Mouse (Mus musculus) heart, embryonic 11.5 days (tissue): ENCODE data around the gene Pkdrej. TPM values are rescaled to one million over a fixed set of nuclear protein-coding genes. Genes with fewer than 3 reads are reported as not detected.
"Not testable (repeated sequence)": the region's sequence is repeated elsewhere in the genome, so short reads cannot be mapped to it uniquely, and the experiment has no call there.

Experiments used
- ATAC-seq: fragments of 200-750 bp; cut with Nextera tagmentation; replicated peaks from 2 replicates; pipeline ENCODE4 v1.8.0; 2017; ENCODE audit warnings: moderate library complexity; ENCODE audit not compliant: insufficient number of reproducible peaks, low FRiP score, low TSS enrichment
- H3K27ac ChIP-seq: fragments of 300-500 bp; sonication (generic); 2 replicates; pipeline ENCODE4 v1.5.1; 2014; ENCODE audit warnings: mild to moderate bottlenecking, low read depth, low read length
- H3K27me3 ChIP-seq: fragments of 300-500 bp; sonication (generic); 2 replicates; pipeline ENCODE4 v1.6.1; 2014; ENCODE audit warnings: mild to moderate bottlenecking, low read length, mixed read lengths; ENCODE audit not compliant: control insufficient read depth, insufficient read depth
- H3K36me3 ChIP-seq: fragments of 300-500 bp; sonication (generic); 2 replicates; pipeline ENCODE4 v1.6.1; 2014; ENCODE audit warnings: mild to moderate bottlenecking, low read length, moderate library complexity, mixed read lengths; ENCODE audit not compliant: control insufficient read depth, insufficient read depth
- H3K4me1 ChIP-seq: fragments of 300-500 bp; sonication (generic); 2 replicates; pipeline ENCODE4 v1.6.1; 2014; ENCODE audit warnings: low read length; ENCODE audit not compliant: control insufficient read depth, insufficient read depth
- H3K4me2 ChIP-seq: fragments of 300-500 bp; sonication (generic); 2 replicates; pipeline ENCODE4 v1.6.1; 2014; ENCODE audit warnings: mild to moderate bottlenecking, moderate library complexity
- H3K4me3 ChIP-seq: fragments of 300-500 bp; sonication (generic); 2 replicates; pipeline ENCODE4 v1.5.1; 2014; ENCODE audit warnings: low read depth, low read length
- H3K9ac ChIP-seq: fragments of 300-500 bp; sonication (generic); 2 replicates; pipeline ENCODE4 v1.6.1; 2014; ENCODE audit warnings: mild to moderate bottlenecking, low read depth, low read length, moderate library complexity
- H3K9me3 ChIP-seq: fragments of 300-500 bp; sonication (generic); replicated peaks from 2 replicates; pipeline ENCODE4 v1.6.1; 2016; ENCODE audit warnings: low read length; ENCODE audit not compliant: control insufficient read depth
- WGBS: fragments of 180-500 bp; shearing (Covaris S2); extraction: QIAGEN DNeasy Blood & Tissue Kit; methylation state at CpG from one replicate; pipeline ENCODE4 v1.1.7; 2014; ENCODE audit not compliant: insufficient replicate concordance; 5-methylcytosine and 5-hydroxymethylcytosine counted together
- polyA plus RNA-seq: library from polyadenylated mRNA; unstranded; fragments of >200 nt; fragmentation: Nextera tagmentation; extraction: Ambion mirVana; gene quantifications from 2 replicates; pipeline ENCODE4 v1.2.1, GENCODE M21; 2014

Gene Pkdrej
- polyA plus RNA-seq, 1 experiment from 2014 or later: 0.14 TPM

- Histone ChIP-seq H3K27ac (no peak overlapping the region), H3K4me3 (no peak overlapping the region), H3K36me3 (no peaks in the 10 kb centered on the region), H3K9me3 (no peaks in the 10 kb centered on the region), H3K27me3 (no peaks in the 10 kb centered on the region; the same call in 1 of the 2 replicates), H3K9ac (no peak overlapping the region), H3K4me2 (no peak overlapping the region), H3K4me1 (peaks cover 3% of the 10 kb centered on the region; the same call in 1 of the 2 replicates)
- WGBS: 62% methylated on average over 5 of the region's 5 CpGs
- no peak for ATAC-seq
Measured at GRCm38 (mm10) chr15:85786711-85787110, 34.8 kb downstream of the Pkdrej start.

- peaks cover 3% of the 10 kb centered on the region; the same call in 1 of the 2 replicates for H3K4me1 ChIP-seq
- H3K27me3 ChIP-seq: no peaks in the 10 kb centered on the region
- no peak for ATAC-seq
- H3K9me3 ChIP-seq: no peaks in the 10 kb centered on the region
- no peak overlapping the region for H3K4me2 ChIP-seq
- H3K9ac ChIP-seq: no peak overlapping the region
- H3K4me3 ChIP-seq: no peak overlapping the region
- no peak overlapping the region for H3K27ac ChIP-seq
- no peaks in the 10 kb centered on the region for H3K36me3 ChIP-seq
- 81% methylated on average over 3 of the region's 3 CpGs for WGBS
Measured at GRCm38 (mm10) chr15:85784341-85784740, 37.2 kb downstream of the Pkdrej start.

- Histone ChIP-seq H3K36me3 (no peaks in the 10 kb centered on the region), H3K27ac (no peak overlapping the region), H3K4me3 (no peak overlapping the region), H3K9me3 (no peaks in the 10 kb centered on the region), H3K4me1 (no peaks in the 10 kb centered on the region), H3K27me3 (no peaks in the 10 kb centered on the region), H3K9ac (no peak overlapping the region), H3K4me2 (no peak overlapping the region)
- no peak for ATAC-seq
- 87% methylated on average over 4 of the region's 4 CpGs for WGBS
Measured at GRCm38 (mm10) chr15:85783146-85783545, 38.4 kb downstream of the Pkdrej start.

GRCm38 (mm10) chr15:85778891-85779290 is 42.6 kb downstream of the Pkdrej start:
- 84% methylated on average over 6 of the region's 6 CpGs for WGBS

GRCm38 (mm10) chr15:85776771-85777170 is 44.8 kb downstream of the Pkdrej start:
- no peaks in the 10 kb centered on the region for H3K4me1 ChIP-seq
- no peak overlapping the region for H3K4me3 ChIP-seq
- no peaks in the 10 kb centered on the region for H3K36me3 ChIP-seq
- H3K27ac ChIP-seq: no peak overlapping the region
- 78% methylated on average over 5 of the region's 5 CpGs for WGBS
- no peak overlapping the region for H3K4me2 ChIP-seq
- no peak overlapping the region for H3K9ac ChIP-seq
- no peaks in the 10 kb centered on the region for H3K27me3 ChIP-seq
- no peak for ATAC-seq
- no peaks in the 10 kb centered on the region for H3K9me3 ChIP-seq

More at GRCm38 (mm10) chr15:85778891-85779290, 42.6 kb downstream of the Pkdrej start:
- not testable (repeated sequence) for H3K4me1 ChIP-seq, H3K27me3 ChIP-seq, H3K27ac ChIP-seq, H3K4me3 ChIP-seq, H3K9ac ChIP-seq, H3K9me3 ChIP-seq, ATAC-seq, H3K36me3 ChIP-seq, H3K4me2 ChIP-seq

- Histone ChIP-seq H3K36me3 (no peaks in the 10 kb centered on the region), H3K27me3 (no peaks in the 10 kb centered on the region), H3K27ac (no peak overlapping the region), H3K9ac (no peak overlapping the region), H3K9me3 (no peaks in the 10 kb centered on the region), H3K4me3 (no peak overlapping the region), H3K4me1 (no peaks in the 10 kb centered on the region), H3K4me2 (no peak overlapping the region)
- no peak for ATAC-seq
- 81% methylated on average over 1 of the region's 2 CpGs for WGBS
Measured at GRCm38 (mm10) chr15:85776241-85776640, 45.3 kb downstream of the Pkdrej start.

- Histone ChIP-seq H3K27me3 (no peaks in the 10 kb centered on the region), H3K9ac (no peak overlapping the region), H3K27ac (no peak overlapping the region), H3K9me3 (no peaks in the 10 kb centered on the region), H3K4me2 (no peak overlapping the region), H3K4me3 (no peak overlapping the region), H3K4me1 (no peaks in the 10 kb centered on the region), H3K36me3 (no peaks in the 10 kb centered on the region)
- no peak for ATAC-seq
- WGBS: 79% methylated on average over 7 of the region's 7 CpGs
Measured at GRCm38 (mm10) chr15:85775001-85775400, 46.5 kb downstream of the Pkdrej start.

GRCm38 (mm10) chr15:85774419-85774818 is 47.1 kb downstream of the Pkdrej start:
- no peak overlapping the region for H3K27ac ChIP-seq
- no peak for ATAC-seq
- no peaks in the 10 kb centered on the region for H3K36me3 ChIP-seq
- WGBS: 80% methylated on average over 9 of the region's 9 CpGs
- no peaks in the 10 kb centered on the region for H3K4me1 ChIP-seq
- H3K9me3 ChIP-seq: no peaks in the 10 kb centered on the region
- H3K4me3 ChIP-seq: no peak overlapping the region
- H3K9ac ChIP-seq: no peak overlapping the region
- no peaks in the 10 kb centered on the region for H3K27me3 ChIP-seq
- H3K4me2 ChIP-seq: no peak overlapping the region

GRCm38 (mm10) chr15:85772146-85772740 is 49.3 kb downstream of the Pkdrej start:
- no peaks in the 10 kb centered on the region for H3K4me1 ChIP-seq
- H3K4me3 ChIP-seq: no peak overlapping the region
- H3K9ac ChIP-seq: no peak overlapping the region
- 70% methylated on average over 11 of the region's 11 CpGs for WGBS
- no peak for ATAC-seq
- H3K27me3 ChIP-seq: no peaks in the 10 kb centered on the region
- H3K27ac ChIP-seq: no peak overlapping the region
- H3K36me3 ChIP-seq: no peaks in the 10 kb centered on the region
- no peaks in the 10 kb centered on the region for H3K9me3 ChIP-seq
- no peak overlapping the region for H3K4me2 ChIP-seq
